Mouse (Mus musculus) midbrain, embryonic 14.5 days (tissue): ENCODE measurements around the gene Pla2g4c. TPM values are rescaled to one million over a fixed set of nuclear protein-coding genes. Genes with fewer than 3 reads are reported as not detected.

Experiments used
- polyA plus RNA-seq: library from polyadenylated mRNA; unstranded; fragments of >200 nt; fragmentation: Nextera tagmentation; extraction: Ambion mirVana; gene quantifications from 2 replicates; pipeline ENCODE4 v1.2.1, GENCODE M21; 2014

The Pla2g4c gene
- polyA plus RNA-seq, 1 experiment from 2014 or later = 1.5 TPM

Other genes with a start within 250 kb of the Pla2g4c start
- 0.09 TPM in 1 of 2 replicates, not detected in the other for gene Vmn1r85, start 229.5 kb upstream of the Pla2g4c start, polyA plus RNA-seq
- not detected in 2 replicates for gene Vmn1r86, start 204.7 kb upstream of the Pla2g4c start, polyA plus RNA-seq
- gene Vmn1r87, start 184.5 kb upstream of the Pla2g4c start, polyA plus RNA-seq = not detected in 2 replicates
- gene Vmn1r88, start 165.1 kb upstream of the Pla2g4c start, polyA plus RNA-seq = not detected in 2 replicates
- gene Vmn1r89, start 111.6 kb upstream of the Pla2g4c start, polyA plus RNA-seq = not detected in 2 replicates
- gene Lig1, start 47.4 kb upstream of the Pla2g4c start, polyA plus RNA-seq = 32.3 and 37.4 TPM in 2 replicates
- gene Zswim9, start 45.9 kb upstream of the Pla2g4c start, polyA plus RNA-seq = 5.4 and 7.0 TPM in 2 replicates
- gene Cabp5, start 73.5 kb downstream of the Pla2g4c start, polyA plus RNA-seq = not detected in 2 replicates
- not detected in 2 replicates for gene Bsph1, start 126.2 kb downstream of the Pla2g4c start, polyA plus RNA-seq
- not detected in 2 replicates for gene Bsph2, start 246.4 kb downstream of the Pla2g4c start, polyA plus RNA-seq